Mouse (Mus musculus) adrenal gland, postnatal 4 days (tissue): Measurements from ENCODE around the gene Npas3. TPM values are rescaled to one million over a fixed set of nuclear protein-coding genes. Genes with fewer than 3 reads are reported as not detected.
A peak's percentile ranks its signal among the peaks of the same experiment; 100 is the strongest.

ENCODE experiments used
- DNase-seq, 2 experiments: peaks; one replicate each; pipeline ENCODE4 v3.0.0; 2021 to 2022; ENCODE audit warnings: low spot score in 2 of 2, mixed read lengths in 2 of 2
- total RNA-seq, 2 experiments: library from RNA; stranded (reverse); gene quantifications; 2 replicates each; pipeline ENCODE4 v1.2.3; 2021

Npas3 gene
- total RNA-seq, 2 experiments from 2014 or later = 3.4 to 5.0 TPM

DNA sequence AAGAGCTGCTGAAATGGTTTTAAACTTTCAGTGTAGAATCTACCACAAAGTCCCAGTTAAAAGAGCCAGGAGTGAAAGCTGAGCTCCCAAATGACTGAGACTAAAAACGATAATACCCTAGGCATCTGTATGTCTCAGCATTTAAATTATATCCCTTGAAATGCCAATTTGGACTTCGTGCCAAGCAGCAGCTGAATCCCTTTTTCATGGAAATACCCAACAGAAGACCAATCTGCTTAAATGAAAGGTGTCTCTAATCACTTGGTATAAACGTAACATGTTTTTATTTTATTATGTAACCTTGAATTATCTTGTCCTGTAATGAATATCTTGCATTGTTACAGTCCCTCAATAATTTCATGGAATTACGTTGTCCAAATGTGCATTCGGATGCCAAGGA is 799.6 kb downstream of the Npas3 start:
- DNase-seq = no peak

- no peak for DNase-seq
These were observed 801.4 kb downstream of the Npas3 start for GRCm38 (mm10) chr12:54049926-54050325.

DNA sequence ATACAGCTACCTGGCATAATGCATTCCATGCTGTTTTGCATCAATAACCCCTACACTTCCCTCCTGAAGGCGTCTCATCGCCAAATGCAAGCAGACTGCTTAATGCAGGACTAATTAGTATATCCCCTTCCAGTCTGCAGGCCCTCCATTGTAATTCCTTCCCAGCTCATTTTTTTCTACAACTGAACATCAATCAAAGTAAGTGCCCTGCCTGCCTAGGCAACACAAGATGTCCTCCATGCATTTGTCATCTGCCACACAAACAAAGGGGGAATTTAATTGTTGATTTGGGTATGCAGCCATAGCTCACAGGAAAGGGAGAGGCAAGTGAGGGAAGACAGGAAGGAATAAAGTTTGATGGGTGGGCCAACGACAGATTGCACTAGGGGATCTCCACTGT is 804.5 kb downstream of the Npas3 start:
- DNase-seq = no peak

DNA sequence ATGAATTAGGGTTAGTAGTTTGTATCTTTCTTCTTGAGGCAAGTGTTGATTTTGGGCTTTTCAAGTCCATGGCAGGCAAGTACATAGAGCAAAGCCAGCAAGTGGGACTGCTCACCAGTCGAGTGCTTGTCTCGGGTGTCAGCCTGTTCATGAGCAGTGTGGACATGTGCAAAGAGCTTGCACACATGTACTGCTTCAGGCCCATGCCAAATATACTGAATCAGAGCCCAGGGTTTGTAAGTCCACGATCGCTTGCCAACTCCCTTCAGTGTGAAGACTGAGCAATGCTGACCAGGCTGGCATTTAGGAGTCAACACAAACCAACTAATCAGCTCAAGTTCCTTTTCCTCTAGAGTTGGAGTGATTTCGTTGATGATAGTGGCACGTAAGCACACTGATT is 805.1 kb downstream of the Npas3 start:
- no peak for DNase-seq

DNA sequence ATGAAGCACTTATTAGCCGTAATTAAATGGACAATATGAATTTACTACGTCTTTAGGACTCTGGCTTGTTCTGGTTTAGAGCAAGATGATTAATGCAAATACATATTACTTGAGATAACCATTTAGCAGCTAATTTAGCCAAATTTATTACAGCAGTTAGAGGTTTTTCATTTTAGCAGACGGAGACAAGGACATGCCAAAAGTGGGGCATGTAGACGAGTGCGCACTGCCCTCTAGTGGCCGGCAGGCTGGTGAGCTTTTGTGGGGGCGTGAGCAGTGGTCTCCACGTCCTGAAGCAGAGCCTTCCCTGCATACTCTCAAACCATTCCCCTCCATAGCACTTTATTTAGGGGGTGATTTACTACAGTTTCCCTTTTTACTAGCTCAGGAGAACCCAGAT is 812.3 kb downstream of the Npas3 start:
- peak; percentile 38 to 59 for DNase-seq

DNA sequence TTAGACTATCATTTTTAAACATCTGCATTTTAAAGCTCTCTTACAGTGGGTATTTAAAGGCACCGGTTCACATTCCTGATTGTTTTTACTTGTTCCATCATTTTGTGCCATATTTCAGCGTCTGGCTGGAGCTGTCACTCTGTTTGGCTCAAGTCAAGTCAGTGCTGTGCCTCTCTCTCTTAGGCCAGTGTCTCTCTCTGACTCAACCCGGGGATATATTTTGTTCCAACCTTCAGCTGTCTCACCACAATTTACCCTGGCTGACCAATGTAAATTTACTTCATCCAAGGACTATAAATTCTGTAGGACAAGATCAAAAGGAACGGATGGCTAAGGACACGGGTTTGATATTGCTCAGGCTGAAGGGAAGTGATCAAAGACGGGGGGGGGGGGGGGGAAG is 812.7 kb downstream of the Npas3 start:
- no peak for DNase-seq

- no peak for DNase-seq
These were observed 816.5 kb downstream of the Npas3 start for GRCm38 (mm10) chr12:54064986-54065385.

- DNase-seq = no peak
These were observed 817.1 kb downstream of the Npas3 start for GRCm38 (mm10) chr12:54065607-54066006.

- DNase-seq = no peak
These were observed 818.9 kb downstream of the Npas3 start for GRCm38 (mm10) chr12:54067419-54067818.

GRCm38 (mm10) chr12:54067886-54068756 is 819.6 kb downstream of the Npas3 start:
- DNase-seq = peak in 1 of 2 experiments; percentile 17

DNA sequence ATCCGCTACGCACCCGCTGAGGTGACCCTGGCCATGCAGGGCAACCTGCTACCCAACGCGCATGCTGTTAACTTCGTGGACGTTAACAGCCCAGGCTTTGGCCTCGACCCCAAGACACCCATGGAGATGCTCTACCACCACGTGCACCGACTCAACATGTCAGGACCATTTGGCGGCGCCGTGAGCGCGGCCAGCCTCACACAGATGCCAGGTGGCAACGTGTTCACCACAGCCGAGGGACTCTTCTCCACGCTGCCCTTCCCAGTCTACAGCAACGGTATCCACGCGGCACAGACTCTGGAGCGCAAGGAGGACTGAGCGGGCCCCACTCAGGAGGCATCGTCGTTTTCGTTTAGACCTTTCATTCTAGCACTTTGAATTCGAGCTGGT is 820.3 kb downstream of the Npas3 start:
- no peak for DNase-seq

GRCm38 (mm10) chr12:54074012-54074411 is 825.5 kb downstream of the Npas3 start:
- DNase-seq = no peak

GRCm38 (mm10) chr12:54080996-54081395 is 832.5 kb downstream of the Npas3 start:
- no peak for DNase-seq

- no peak for DNase-seq
These were observed 845.3 kb downstream of the Npas3 start for GRCm38 (mm10) chr12:54093729-54094128.

DNA sequence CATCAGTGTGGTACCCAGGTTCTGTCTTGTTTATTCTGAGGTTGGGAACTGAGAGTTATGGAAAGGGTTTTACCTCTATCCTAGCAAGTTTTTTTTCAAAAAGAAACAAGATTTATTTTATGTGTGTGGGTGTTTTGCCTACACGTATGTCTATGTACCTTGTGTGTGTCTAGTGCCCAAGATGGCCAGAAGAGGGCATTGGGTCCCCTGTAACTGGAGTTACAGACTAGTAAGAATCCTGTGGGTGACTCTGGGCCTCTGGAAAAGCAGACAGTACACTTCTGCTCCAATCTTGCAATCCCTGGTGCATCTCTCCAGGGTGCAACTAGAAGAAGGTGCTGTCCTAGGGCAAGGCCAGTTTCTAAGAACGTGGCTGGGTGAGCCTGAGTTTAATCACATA is 848.0 kb downstream of the Npas3 start:
- DNase-seq = no peak

DNA sequence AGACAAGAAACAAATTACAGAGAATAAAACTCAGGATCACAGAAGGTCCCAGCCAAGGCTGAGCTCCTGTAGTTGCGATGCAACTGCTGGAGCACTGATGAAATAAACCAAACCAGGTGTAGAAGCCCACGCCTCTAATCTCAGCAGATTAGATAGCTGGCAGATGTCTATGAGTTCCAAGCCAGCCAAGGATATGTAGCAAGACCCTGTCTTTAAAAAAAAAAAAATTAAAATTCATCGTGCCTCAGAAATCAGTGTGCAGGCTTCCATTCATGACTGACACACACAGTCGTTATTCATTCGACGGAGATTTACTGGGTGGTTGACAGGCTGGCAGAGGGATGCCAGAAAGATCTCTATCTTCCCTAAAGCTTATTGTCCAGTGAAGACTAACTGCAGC is 849.7 kb downstream of the Npas3 start:
- DNase-seq = no peak

DNA sequence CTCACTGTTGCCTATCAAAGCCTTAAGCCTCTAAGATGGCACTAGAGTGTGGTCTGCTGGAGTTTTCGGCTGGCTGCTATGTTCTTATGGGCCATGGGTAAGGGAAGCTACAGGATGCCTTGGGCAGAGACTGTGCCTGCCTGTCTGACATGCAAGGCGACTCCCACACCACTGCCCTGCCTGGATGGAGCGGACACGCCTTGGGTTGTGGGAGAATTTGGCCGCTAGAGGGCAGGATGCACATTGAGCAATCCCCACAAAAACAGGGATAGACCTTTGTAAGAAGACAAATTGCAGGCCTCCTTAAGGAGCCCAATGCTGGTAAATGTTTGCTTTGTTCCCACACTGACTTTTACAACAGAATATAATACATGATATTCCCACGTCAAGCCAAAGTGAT is 850.3 kb downstream of the Npas3 start:
- peak; percentile 42 to 50 for DNase-seq

DNA sequence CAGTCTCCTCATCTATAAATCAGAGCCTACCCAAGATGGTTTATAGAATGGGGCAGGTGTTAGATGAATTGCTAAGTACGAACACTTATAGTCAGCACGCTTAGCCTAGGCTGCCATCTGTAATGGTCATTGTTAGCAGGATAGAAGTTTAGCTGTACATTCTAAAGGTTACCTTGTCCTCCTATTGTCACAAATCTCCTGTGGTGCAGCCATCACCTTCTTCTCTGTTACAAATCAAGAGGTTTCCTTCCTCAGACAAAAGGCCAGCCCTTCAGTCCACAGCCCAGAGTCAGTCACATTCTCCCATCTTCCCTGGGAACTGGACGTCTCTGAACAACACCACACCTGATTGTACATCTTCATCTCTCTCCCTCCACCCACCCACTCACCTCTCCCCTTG is 851.0 kb downstream of the Npas3 start:
- no peak for DNase-seq

DNA sequence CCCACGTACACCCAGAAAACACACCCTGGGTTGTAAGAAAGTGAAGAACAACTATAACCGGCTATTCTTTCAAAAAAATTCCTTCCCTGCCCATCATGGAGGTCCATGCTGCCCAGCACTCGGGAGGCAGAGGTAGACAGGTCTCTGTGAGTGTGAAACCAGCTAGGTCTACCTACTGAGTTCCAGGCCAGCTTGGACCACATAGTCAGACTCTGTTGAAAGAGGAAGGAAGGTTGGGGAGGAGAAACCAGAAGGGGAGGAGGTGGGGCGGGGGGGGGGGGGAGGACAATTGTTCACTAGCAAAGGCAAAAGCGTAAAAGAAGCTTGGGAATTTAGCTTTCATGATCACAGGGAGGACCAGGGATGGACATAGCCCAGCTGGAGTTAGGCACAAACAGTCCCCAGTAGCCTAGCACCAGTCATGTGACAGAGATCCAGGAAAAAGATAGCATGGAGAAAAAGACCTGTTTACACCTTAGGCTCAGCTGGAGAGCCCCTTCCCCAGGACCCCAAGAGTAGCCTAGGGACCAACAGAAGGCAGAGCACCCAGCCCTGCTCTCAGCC is 852.9 kb downstream of the Npas3 start:
- no peak for DNase-seq

DNA sequence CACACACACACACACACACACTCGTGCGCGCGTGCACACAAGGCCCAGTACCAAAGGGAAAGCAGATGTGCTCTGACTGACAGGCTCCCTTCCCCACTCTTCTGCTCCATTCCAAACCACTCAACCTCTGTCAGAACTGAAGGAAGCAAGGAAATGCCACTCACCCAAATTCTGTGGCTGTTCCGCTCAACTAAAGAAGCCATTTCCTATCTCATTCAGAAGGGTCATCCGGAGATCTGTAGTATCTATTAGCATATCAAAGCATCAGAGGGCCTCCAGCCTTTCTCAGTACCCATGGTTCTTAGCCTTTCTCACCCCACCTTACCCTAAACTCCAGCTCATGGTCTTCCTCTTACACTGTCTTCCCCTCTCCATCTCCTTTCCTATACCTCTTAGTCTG is 854.0 kb downstream of the Npas3 start:
- DNase-seq = no peak

- no peak for DNase-seq
These were observed 857.1 kb downstream of the Npas3 start for GRCm38 (mm10) chr12:54105531-54105930.

GRCm38 (mm10) chr12:54105946-54106345 is 857.5 kb downstream of the Npas3 start:
- DNase-seq = no peak

DNA sequence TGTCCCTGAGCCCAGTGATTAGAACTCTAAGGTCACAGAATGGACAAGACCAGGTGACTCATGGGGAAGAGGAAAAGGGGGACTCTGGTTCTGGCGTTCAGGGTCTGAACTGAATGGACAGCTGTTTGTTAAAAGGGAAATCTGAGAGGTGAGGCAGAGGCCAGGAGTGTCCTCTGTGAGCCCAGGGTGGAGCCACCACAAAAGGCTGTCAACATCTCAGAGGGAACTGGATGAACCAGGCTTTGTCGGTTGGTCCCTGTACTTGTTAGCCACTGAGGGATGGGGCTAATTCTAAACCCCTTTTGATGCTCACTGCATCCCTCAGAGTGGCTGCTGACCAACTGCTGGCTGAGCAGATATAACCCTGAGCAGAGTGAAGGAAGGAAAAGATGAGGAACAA is 861.9 kb downstream of the Npas3 start:
- no peak for DNase-seq
